Mouse (Mus musculus): ENCODE measurements around the gene Clba1. TPM values are rescaled to one million over a fixed set of nuclear protein-coding genes. Genes with fewer than 3 reads are reported as not detected.

Gene Clba1
- total RNA-seq (2022) = 1 to 10 TPM; 1.8 to 4.3 (median 2.4) TPM

- peak; percentile 88 for DNase-seq (ENCODE audit: low spot score)
Measured at GRCm38 (mm10) chr12:112808587-112809364, at the start of gene Clba1. TSS of gene Clba1 (plus strand) at chr12:112808937.

GRCm38 (mm10) chr12:112759471-112759870, 49.3 kb upstream of the Clba1 start:
- DNase-seq (ENCODE audit: low spot score) = no peak

GRCm38 (mm10) chr12:112760154-112760926, 48.4 kb upstream of the Clba1 start, which contains the start of gene Pld4:
TSS of gene Pld4 (plus strand) at chr12:112760655.
- DNase-seq (ENCODE audit: low spot score) = no peak

GRCm38 (mm10) chr12:112761411-112761810, 47.3 kb upstream of the Clba1 start:
- DNase-seq (ENCODE audit: low spot score) = no peak

- DNase-seq (ENCODE audit: low spot score) = peak; percentile 38
Measured at GRCm38 (mm10) chr12:112762018-112762417, 46.7 kb upstream of the Clba1 start.

GRCm38 (mm10) chr12:112763176-112763575, 45.6 kb upstream of the Clba1 start:
- no peak for DNase-seq (ENCODE audit: low spot score)

- no peak for DNase-seq (ENCODE audit: low spot score)
Measured at GRCm38 (mm10) chr12:112764141-112764540, 44.6 kb upstream of the Clba1 start.

GRCm38 (mm10) chr12:112764991-112765390, 43.7 kb upstream of the Clba1 start:
- no peak for DNase-seq (ENCODE audit: low spot score)

GRCm38 (mm10) chr12:112766586-112766985, 42.2 kb upstream of the Clba1 start:
- no peak for DNase-seq (ENCODE audit: low spot score)

GRCm38 (mm10) chr12:112767036-112767890, 41.5 kb upstream of the Clba1 start:
- DNase-seq (ENCODE audit: low spot score) = no peak

GRCm38 (mm10) chr12:112768166-112768565, 40.6 kb upstream of the Clba1 start:
- no peak for DNase-seq (ENCODE audit: low spot score)

- no peak for DNase-seq (ENCODE audit: low spot score)
Measured at GRCm38 (mm10) chr12:112769031-112769430, 39.7 kb upstream of the Clba1 start.

GRCm38 (mm10) chr12:112769751-112770150, 39.0 kb upstream of the Clba1 start:
- DNase-seq (ENCODE audit: low spot score) = no peak

GRCm38 (mm10) chr12:112770396-112770795, 38.3 kb upstream of the Clba1 start:
- no peak for DNase-seq (ENCODE audit: low spot score)

GRCm38 (mm10) chr12:112772306-112772705, 36.4 kb upstream of the Clba1 start:
- DNase-seq (ENCODE audit: low spot score) = no peak

- no peak for DNase-seq (ENCODE audit: low spot score)
Measured at GRCm38 (mm10) chr12:112773366-112773765, 35.4 kb upstream of the Clba1 start.

- DNase-seq (ENCODE audit: low spot score) = no peak
Measured at GRCm38 (mm10) chr12:112774026-112774425, 34.7 kb upstream of the Clba1 start.

- DNase-seq (ENCODE audit: low spot score) = no peak
Measured at GRCm38 (mm10) chr12:112774481-112774880, 34.3 kb upstream of the Clba1 start.

- DNase-seq (ENCODE audit: low spot score) = no peak
Measured at GRCm38 (mm10) chr12:112791026-112791425, 17.7 kb upstream of the Clba1 start.

- DNase-seq (ENCODE audit: low spot score) = peak; percentile 77
Measured at GRCm38 (mm10) chr12:112793601-112794355, 15.0 kb upstream of the Clba1 start.

- no peak for DNase-seq (ENCODE audit: low spot score)
Measured at GRCm38 (mm10) chr12:112794356-112794816, 14.4 kb upstream of the Clba1 start.

Data from heart, adult 8-10 months (tissue).